Mouse (Mus musculus): ENCODE measurements around the gene Plekhg2.

The Plekhg2 gene

GRCm38 (mm10) chr7:28368276-28368920 lies 4.0 kb downstream of the Plekhg2 start:
- no peak for DNase-seq (ENCODE audit: extremely low read depth, low read depth, low spot score)

DNA sequence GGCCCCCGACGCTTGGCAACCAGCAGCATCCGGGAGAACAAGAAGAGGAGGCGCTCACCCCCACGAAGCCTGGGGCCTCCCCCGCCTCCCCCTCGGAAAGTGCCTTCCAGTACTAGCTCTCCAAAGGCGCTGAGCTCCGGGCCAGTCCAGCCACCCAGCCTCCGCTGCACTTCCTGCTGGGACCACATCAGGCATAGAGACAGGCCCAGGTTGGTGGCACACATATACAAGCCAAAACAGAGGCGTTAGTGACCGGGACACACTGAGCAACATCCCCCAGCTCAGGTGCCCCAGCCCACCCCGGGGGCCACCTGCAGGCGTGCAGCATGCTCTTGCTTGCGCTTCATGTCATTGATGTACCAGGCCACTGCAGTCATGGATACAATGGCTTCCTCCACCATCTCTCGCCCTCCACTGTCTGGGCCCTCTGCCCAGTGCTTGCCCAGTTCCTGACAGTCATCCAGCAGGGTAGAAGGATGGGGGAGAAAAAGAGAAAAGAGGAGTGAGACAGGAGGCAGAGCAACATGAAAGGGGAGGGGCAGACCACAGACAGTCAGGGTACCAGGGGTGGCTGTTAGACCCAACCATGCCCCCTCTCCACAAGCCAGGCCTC lies 4.6 kb downstream of the Plekhg2 start:
- no peak for DNase-seq (ENCODE audit: extremely low read depth, low read depth, low spot score)

- DNase-seq (ENCODE audit: extremely low read depth, low read depth, low spot score), result no peak
These were observed 9.8 kb downstream of the Plekhg2 start for GRCm38 (mm10) chr7:28362441-28363060.

DNA sequence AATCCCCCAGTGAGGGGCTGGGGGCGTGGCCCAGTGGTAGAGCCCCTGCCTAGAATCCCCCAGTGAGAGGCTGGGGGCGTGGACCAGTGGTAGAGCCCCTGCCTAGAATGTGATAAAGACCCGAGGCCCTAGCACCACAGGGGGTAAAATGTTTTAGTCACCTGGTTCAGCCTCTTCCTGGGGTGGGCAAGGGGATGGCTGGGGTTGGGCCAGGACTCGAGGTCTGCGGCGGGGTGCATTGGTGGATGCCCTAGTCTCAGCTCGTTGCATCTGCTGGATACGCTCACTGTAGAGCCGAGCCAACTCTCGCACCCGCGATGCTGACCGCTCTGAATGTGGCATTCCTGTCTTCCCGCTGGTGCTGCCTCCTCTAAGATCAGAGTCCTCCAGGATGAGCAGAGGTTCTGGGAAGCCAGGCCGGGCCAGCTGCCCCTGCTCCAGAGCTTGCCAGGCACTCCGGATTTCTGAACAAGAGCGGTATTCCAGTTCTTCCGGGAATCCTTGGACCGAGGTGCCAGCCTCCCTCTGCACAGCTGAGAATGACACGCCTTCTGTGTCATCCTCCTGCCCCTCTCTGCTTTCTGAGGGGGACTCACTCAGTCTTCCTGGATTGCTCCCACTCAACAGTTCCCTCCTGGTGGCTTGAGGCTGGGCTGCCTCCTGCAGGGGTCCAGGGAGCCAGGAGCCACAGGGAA lies 10.6 kb downstream of the Plekhg2 start:
- no peak for DNase-seq (ENCODE audit: extremely low read depth, low read depth, low spot score)

DNA sequence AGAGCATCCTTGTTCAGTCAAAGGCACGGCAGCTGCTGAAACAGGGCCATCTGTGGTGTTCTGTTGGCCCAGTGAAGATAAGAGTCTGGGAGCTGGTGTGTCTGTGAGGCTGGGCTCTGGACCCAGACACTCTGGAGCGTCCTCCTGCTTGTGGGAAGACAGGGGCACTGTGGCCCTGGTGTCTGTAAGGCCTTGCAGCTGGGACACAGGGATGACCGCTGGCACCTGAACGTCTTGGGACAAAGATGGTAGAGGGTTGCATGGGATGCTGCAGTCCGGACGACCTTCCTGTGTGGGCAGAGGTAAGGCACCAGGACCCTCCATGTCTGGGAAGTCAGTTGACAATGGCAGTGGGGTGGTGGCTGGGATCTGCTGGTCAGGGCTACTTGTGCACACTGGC lies 12.1 kb downstream of the Plekhg2 start:
- DNase-seq (ENCODE audit: extremely low read depth, low read depth, low spot score), result no peak

GRCm38 (mm10) chr7:28359854-28360253 lies 12.5 kb downstream of the Plekhg2 start:
- no peak for DNase-seq (ENCODE audit: extremely low read depth, low read depth, low spot score)

DNA sequence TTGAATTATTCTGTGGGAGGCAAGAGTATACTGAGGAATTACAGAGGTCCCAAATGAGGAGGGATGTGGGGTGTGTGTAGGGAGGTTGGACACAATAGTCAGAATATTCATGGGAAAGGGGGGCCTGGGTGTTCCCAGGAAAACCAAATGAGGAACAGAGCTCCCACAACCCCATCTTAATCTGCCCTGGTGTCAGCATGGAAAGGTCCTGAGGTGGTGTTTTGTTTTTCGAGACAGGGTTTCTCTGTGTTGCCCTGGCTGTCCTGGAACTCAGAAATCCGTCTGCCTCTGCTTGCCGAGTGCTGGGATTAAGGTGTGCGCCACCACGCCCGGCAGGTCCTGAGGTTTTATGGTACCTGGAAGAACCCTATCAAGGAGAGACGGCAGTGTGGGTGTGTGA lies 14.0 kb downstream of the Plekhg2 start:
- no peak for DNase-seq (ENCODE audit: extremely low read depth, low read depth, low spot score)

DNA sequence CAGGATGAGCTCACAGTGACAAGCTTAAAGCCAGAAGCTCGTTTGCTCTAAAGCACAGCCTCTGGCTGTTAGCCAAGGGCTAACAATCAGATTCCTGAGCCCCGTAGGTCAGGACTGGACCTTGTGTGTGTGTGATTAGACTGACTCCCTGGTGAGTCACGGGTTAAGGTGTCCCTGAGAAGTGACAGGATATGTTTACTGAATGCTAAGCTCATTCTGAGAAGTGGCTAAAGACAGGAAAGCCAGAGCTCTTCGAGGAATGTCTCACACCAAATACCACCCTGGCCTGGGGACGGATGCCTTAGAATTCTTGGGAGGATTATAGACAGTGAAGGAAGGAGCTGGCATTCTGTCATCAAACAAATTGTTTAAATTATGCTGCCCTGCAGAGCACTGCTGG lies 14.4 kb downstream of the Plekhg2 start:
- DNase-seq (ENCODE audit: extremely low read depth, low read depth, low spot score), result no peak

DNA sequence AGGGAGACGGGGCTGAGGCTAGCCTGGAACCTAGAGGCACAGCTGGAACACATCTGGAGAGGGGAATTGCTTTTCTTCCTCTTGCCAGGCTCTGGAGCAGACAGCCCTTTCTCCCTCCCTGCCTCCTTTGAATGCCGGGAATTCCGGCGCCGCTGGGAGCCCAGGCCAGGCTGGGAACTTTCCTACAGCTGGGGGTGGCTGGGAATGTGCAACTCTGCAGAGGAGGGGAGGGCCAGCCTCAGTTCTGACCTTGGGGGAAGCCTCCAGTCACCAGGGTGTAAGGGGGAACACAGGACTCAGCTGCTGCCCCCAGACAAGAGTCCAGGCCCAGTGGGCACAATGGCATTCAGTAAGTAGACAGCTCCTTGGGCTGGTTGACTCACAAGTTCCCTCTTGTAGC lies 15.4 kb downstream of the Plekhg2 start:
- no peak for DNase-seq (ENCODE audit: extremely low read depth, low read depth, low spot score)

DNA sequence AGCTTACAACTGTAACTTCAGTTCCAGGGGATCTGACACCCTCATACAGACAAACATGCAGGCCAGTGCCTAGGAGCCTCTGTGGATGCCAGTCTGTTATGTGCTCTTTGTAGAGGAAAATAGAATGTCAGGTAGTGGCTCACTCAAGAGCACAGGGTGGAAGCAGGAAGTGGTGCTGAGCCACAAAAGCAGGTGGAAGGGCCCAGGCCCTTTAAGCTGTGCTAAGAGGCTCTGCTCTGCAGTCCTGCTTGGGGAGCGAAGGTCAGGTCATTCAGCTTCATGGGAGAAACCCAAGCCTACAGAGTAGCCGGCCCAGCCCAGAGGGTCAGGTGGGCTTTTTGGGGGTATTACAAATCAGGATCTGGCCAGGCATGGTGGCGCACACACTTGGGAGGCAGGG lies 17.2 kb downstream of the Plekhg2 start:
- DNase-seq (ENCODE audit: extremely low read depth, low read depth, low spot score), result no peak

GRCm38 (mm10) chr7:28354596-28354995 lies 17.8 kb downstream of the Plekhg2 start:
- DNase-seq (ENCODE audit: extremely low read depth, low read depth, low spot score), result no peak

DNA sequence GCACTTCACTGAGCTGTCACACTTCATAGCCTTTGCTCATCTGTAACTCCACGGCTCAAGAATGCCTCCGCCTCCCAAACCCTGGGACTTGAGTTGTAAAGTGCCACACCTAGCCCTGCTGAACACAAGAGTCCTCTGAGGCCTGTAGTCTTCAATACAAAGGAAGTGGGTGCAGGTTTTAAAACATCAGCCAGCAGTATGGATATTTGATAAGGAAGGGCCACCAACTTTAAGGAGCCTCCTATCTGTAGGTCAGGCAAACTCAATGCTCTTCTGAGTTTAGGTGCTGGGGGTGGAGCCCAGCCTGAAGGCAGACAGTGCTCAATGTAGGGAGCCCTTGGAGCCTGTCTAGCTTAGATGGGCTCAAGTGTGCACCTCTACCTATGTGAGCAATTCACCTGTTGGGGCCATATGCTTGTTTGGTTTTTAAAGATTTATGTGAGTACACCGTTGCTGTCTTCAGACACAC lies 18.3 kb downstream of the Plekhg2 start:
- DNase-seq (ENCODE audit: extremely low read depth, low read depth, low spot score), result no peak

- DNase-seq (ENCODE audit: extremely low read depth, low read depth, low spot score), result no peak
These were observed 19.1 kb downstream of the Plekhg2 start for GRCm38 (mm10) chr7:28353267-28353666.

GRCm38 (mm10) chr7:28351676-28352191 lies 20.7 kb downstream of the Plekhg2 start:
- DNase-seq (ENCODE audit: extremely low read depth, low read depth, low spot score), result no peak

- DNase-seq (ENCODE audit: extremely low read depth, low read depth, low spot score), result no peak
These were observed 22.1 kb downstream of the Plekhg2 start, which contains the start of gene Rps16 for GRCm38 (mm10) chr7:28350155-28350883. Gene Rps16, plus strand, starts transcription at chr7:28350652.

DNA sequence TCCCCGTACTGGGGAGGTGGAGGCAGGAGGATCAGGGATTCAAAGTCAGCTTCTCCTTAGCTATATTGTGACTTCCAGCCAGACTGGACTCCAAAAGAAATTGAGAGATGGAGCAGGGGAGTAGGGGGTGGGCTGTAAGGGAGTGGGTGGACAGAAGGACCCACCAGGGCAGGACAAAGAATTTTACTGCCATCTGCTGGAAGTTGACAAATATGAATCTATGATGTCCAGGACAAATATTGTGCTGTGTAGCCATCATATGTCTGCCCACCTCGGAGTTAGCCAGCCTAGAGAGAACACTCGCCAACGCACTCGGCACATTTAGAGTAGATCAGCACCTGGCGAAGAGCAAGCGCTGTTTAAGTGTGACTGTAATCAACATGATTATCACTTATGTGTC lies 23.8 kb downstream of the Plekhg2 start:
- DNase-seq (ENCODE audit: extremely low read depth, low read depth, low spot score), result no peak

DNA sequence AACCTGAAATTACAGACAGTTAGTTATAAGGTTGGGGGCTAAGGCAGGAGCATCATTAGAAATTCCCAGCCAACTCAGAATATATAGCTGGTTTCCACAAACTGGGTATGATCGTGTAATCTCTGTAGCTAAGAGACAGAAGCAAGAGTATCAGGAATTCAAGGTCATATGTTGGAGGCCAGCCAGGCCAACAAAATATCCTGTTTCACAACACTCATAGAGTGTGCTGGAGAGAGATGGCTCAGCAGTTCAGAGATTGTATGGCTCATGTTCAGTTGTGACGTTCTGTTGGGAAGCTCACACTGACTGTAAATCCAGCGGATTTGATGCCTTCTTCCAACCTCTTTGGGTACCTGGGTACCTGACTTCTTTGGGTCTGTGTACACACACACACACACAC lies 24.7 kb downstream of the Plekhg2 start:
- DNase-seq (ENCODE audit: extremely low read depth, low read depth, low spot score), result no peak

DNA sequence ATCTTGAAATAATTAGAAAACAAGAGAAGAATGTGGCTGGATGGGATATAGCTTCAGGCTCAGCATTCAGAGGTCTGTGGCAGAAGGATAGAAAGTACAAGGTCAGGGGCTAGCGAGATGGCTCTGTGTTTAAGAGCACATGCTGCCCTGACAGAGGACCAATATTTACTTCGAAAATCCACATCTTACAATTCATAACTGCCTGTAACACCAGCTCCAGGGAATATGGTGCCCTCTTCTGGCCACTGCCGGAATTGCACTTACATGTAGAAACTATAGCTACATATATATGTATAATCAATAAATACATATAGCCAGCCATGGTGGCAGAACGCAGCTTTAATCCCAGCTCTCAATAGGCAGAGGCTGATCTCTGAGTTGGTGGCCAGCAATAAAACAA lies 27.8 kb downstream of the Plekhg2 start:
- no peak for DNase-seq (ENCODE audit: extremely low read depth, low read depth, low spot score)

DNA sequence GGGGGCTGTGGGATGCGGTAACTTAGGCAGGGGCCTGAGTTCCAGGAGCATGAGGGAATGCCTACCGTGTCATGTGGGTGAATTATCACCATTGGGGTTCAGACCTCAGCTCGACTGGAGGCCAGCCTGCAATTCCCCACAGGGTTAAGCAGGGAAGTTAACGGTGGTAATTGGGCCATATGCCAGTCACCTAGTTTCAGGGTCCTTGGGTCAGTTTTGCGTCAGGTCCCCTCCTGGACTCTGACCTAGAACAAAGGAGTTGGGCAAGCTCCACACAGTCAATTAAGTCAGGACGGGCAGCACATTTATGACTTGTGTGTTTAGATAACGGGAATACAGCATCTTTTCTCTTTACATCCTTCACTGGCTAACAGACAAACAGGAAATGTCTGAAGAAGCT lies 31.0 kb downstream of the Plekhg2 start:
- DNase-seq (ENCODE audit: extremely low read depth, low read depth, low spot score), result no peak

- no peak for DNase-seq (ENCODE audit: extremely low read depth, low read depth, low spot score)
These were observed 33.0 kb downstream of the Plekhg2 start for GRCm38 (mm10) chr7:28339213-28339917.

Data from fat pad, adult 2 months (tissue).